Mouse (Mus musculus): ENCODE data around the gene Mfsd14a. TPM values are rescaled to one million over a fixed set of nuclear protein-coding genes. Genes with fewer than 3 reads are reported as not detected.

Gene Mfsd14a
- polyA plus RNA-seq, 1 experiment from 2014 or later = 70.7 TPM

- H3K9ac ChIP-seq (replicated peaks; ENCODE audit: low read depth, low read length) = no peak overlapping the region
- no peaks in the 10 kb centered on the region for H3K4me1 ChIP-seq (ENCODE audit: control insufficient read depth, insufficient read depth, low read length)
- WGBS = 94% methylated on average over 7 of the region's 7 CpGs
- H3K27me3 ChIP-seq (ENCODE audit: control insufficient read depth, insufficient read depth, low read length) = no peaks in the 10 kb centered on the region
- H3K27ac ChIP-seq (ENCODE audit: low read depth, low read length) = no peak overlapping the region
- H3K36me3 ChIP-seq (ENCODE audit: control insufficient read depth, insufficient read depth, low read length) = peaks cover 8% of the 10 kb centered on the region; the same call in 1 of the 2 replicates
- no peak for ATAC-seq (ENCODE audit: low read depth)
- H3K4me2 ChIP-seq (ENCODE audit: low read depth, low read length) = no peak overlapping the region
- H3K9me3 ChIP-seq (ENCODE audit: control insufficient read depth, low read length) = no peaks in the 10 kb centered on the region
- no peak overlapping the region for H3K4me3 ChIP-seq (ENCODE audit: low read depth, low read length)
These were observed 41.7 kb downstream of the Mfsd14a start for GRCm38 (mm10) chr3:116620636-116621370.

- Histone ChIP-seq H3K27me3 (ENCODE audit: control insufficient read depth, insufficient read depth, low read length) (no peaks in the 10 kb centered on the region), H3K4me3 (ENCODE audit: low read depth, low read length) (no peak overlapping the region), H3K9me3 (ENCODE audit: control insufficient read depth, low read length) (no peaks in the 10 kb centered on the region), H3K9ac (replicated peaks; ENCODE audit: low read depth, low read length) (no peak overlapping the region), H3K4me1 (ENCODE audit: control insufficient read depth, insufficient read depth, low read length) (no peaks in the 10 kb centered on the region), H3K36me3 (ENCODE audit: control insufficient read depth, insufficient read depth, low read length) (peaks cover 13% of the 10 kb centered on the region), H3K4me2 (ENCODE audit: low read depth, low read length) (no peak overlapping the region), H3K27ac (ENCODE audit: low read depth, low read length) (no peak overlapping the region)
- 85% methylated on average over 6 of the region's 6 CpGs for WGBS
- ATAC-seq (ENCODE audit: low read depth) = no peak
These were observed 43.6 kb downstream of the Mfsd14a start for GRCm38 (mm10) chr3:116618855-116619254.

- no peaks in the 10 kb centered on the region for H3K9me3 ChIP-seq (ENCODE audit: control insufficient read depth, low read length)
- H3K36me3 ChIP-seq (ENCODE audit: control insufficient read depth, insufficient read depth, low read length) = peaks cover 10% of the 10 kb centered on the region
- no peaks in the 10 kb centered on the region for H3K27me3 ChIP-seq (ENCODE audit: control insufficient read depth, insufficient read depth, low read length)
- no peak for ATAC-seq (ENCODE audit: low read depth)
- H3K9ac ChIP-seq (replicated peaks; ENCODE audit: low read depth, low read length) = no peak overlapping the region
- no peak overlapping the region for H3K4me2 ChIP-seq (ENCODE audit: low read depth, low read length)
- H3K4me1 ChIP-seq (ENCODE audit: control insufficient read depth, insufficient read depth, low read length) = no peaks in the 10 kb centered on the region
- H3K4me3 ChIP-seq (ENCODE audit: low read depth, low read length) = no peak overlapping the region
- 89% methylated on average over 8 of the region's 8 CpGs for WGBS
- H3K27ac ChIP-seq (ENCODE audit: low read depth, low read length) = no peak overlapping the region
These were observed 47.0 kb downstream of the Mfsd14a start for GRCm38 (mm10) chr3:116615318-116616068.

GRCm38 (mm10) chr3:116614295-116614892 lies 48.1 kb downstream of the Mfsd14a start, which contains the start of gene Trmt13:
Trmt13 (minus strand) TSS chr3:116614587.
- Histone ChIP-seq H3K4me2 (ENCODE audit: low read depth, low read length) (no peak within 1 kb of the TSS), H3K27ac (ENCODE audit: low read depth, low read length) (no peak within 1 kb of the TSS), H3K27me3 (ENCODE audit: control insufficient read depth, insufficient read depth, low read length) (no peaks in the 10 kb centered on the region), H3K4me1 (ENCODE audit: control insufficient read depth, insufficient read depth, low read length) (no peaks in the 10 kb centered on the region), H3K9me3 (ENCODE audit: control insufficient read depth, low read length) (no peaks in the 10 kb centered on the region), H3K9ac (replicated peaks; ENCODE audit: low read depth, low read length) (no peak within 1 kb of the TSS), H3K36me3 (ENCODE audit: control insufficient read depth, insufficient read depth, low read length) (peaks cover 7% of the 10 kb centered on the region), H3K4me3 (ENCODE audit: low read depth, low read length) (no peak within 1 kb of the TSS)
- no peak for ATAC-seq (ENCODE audit: low read depth)
- 82% methylated on average over 10 of the region's 10 CpGs for whole genome bisulfite sequencing

GRCm38 (mm10) chr3:116604570-116604969 lies 57.9 kb downstream of the Mfsd14a start:
- Histone ChIP-seq H3K36me3 (ENCODE audit: control insufficient read depth, insufficient read depth, low read length) (0 out of 2 replicates have a peak, but pooled peaks cover 4% of the 10 kb centered on the region), H3K4me2 (ENCODE audit: low read depth, low read length) (no peak overlapping the region), H3K9ac (replicated peaks; ENCODE audit: low read depth, low read length) (no peak overlapping the region), H3K4me3 (ENCODE audit: low read depth, low read length) (no peak overlapping the region), H3K27ac (ENCODE audit: low read depth, low read length) (no peak overlapping the region), H3K9me3 (ENCODE audit: control insufficient read depth, low read length) (no peaks in the 10 kb centered on the region), H3K27me3 (ENCODE audit: control insufficient read depth, insufficient read depth, low read length) (no peaks in the 10 kb centered on the region), H3K4me1 (ENCODE audit: control insufficient read depth, insufficient read depth, low read length) (no peaks in the 10 kb centered on the region)
- WGBS = 77% methylated on average over 9 of the region's 9 CpGs
- no peak for ATAC-seq (ENCODE audit: low read depth)

- Histone ChIP-seq H3K9me3 (ENCODE audit: control insufficient read depth, low read length) (no peaks in the 10 kb centered on the region), H3K9ac (replicated peaks; ENCODE audit: low read depth, low read length) (no peak overlapping the region), H3K27ac (ENCODE audit: low read depth, low read length) (no peak overlapping the region), H3K4me1 (ENCODE audit: control insufficient read depth, insufficient read depth, low read length) (no peaks in the 10 kb centered on the region), H3K4me3 (ENCODE audit: low read depth, low read length) (no peak overlapping the region), H3K27me3 (ENCODE audit: control insufficient read depth, insufficient read depth, low read length) (no peaks in the 10 kb centered on the region), H3K36me3 (ENCODE audit: control insufficient read depth, insufficient read depth, low read length) (no peaks in the 10 kb centered on the region), H3K4me2 (ENCODE audit: low read depth, low read length) (no peak overlapping the region)
- no peak for ATAC-seq (ENCODE audit: low read depth)
- 91% methylated on average over 5 of the region's 5 CpGs for WGBS
These were observed 60.7 kb downstream of the Mfsd14a start for GRCm38 (mm10) chr3:116601781-116602180.

- Histone ChIP-seq H3K27me3 (ENCODE audit: control insufficient read depth, insufficient read depth, low read length) (no peaks in the 10 kb centered on the region), H3K9ac (replicated peaks; ENCODE audit: low read depth, low read length) (no peak overlapping the region), H3K4me1 (ENCODE audit: control insufficient read depth, insufficient read depth, low read length) (no peaks in the 10 kb centered on the region), H3K9me3 (ENCODE audit: control insufficient read depth, low read length) (no peaks in the 10 kb centered on the region), H3K27ac (ENCODE audit: low read depth, low read length) (no peak overlapping the region), H3K4me2 (ENCODE audit: low read depth, low read length) (no peak overlapping the region), H3K36me3 (ENCODE audit: control insufficient read depth, insufficient read depth, low read length) (no peaks in the 10 kb centered on the region), H3K4me3 (ENCODE audit: low read depth, low read length) (no peak overlapping the region)
- no peak for ATAC-seq (ENCODE audit: low read depth)
- 91% methylated on average over 5 of the region's 5 CpGs for WGBS
These were observed 61.5 kb downstream of the Mfsd14a start for GRCm38 (mm10) chr3:116601005-116601404.

- H3K9me3 ChIP-seq (ENCODE audit: control insufficient read depth, low read length) = no peaks in the 10 kb centered on the region
- H3K27me3 ChIP-seq (ENCODE audit: control insufficient read depth, insufficient read depth, low read length) = no peaks in the 10 kb centered on the region
- no peak overlapping the region for H3K4me2 ChIP-seq (ENCODE audit: low read depth, low read length)
- 90% methylated on average over 2 of the region's 2 CpGs for WGBS
- no peaks in the 10 kb centered on the region for H3K36me3 ChIP-seq (ENCODE audit: control insufficient read depth, insufficient read depth, low read length)
- ATAC-seq (ENCODE audit: low read depth) = no peak
- no peak overlapping the region for H3K4me3 ChIP-seq (ENCODE audit: low read depth, low read length)
- H3K9ac ChIP-seq (replicated peaks; ENCODE audit: low read depth, low read length) = no peak overlapping the region
- no peaks in the 10 kb centered on the region for H3K4me1 ChIP-seq (ENCODE audit: control insufficient read depth, insufficient read depth, low read length)
- no peak overlapping the region for H3K27ac ChIP-seq (ENCODE audit: low read depth, low read length)
These were observed 62.8 kb downstream of the Mfsd14a start for GRCm38 (mm10) chr3:116599705-116600104.

- Histone ChIP-seq H3K4me3 (ENCODE audit: low read depth, low read length) (peak overlapping the region; percentile 82), H3K9me3 (ENCODE audit: control insufficient read depth, low read length) (no peaks in the 10 kb centered on the region), H3K27ac (ENCODE audit: low read depth, low read length) (no peak overlapping the region), H3K36me3 (ENCODE audit: control insufficient read depth, insufficient read depth, low read length) (peaks cover 10% of the 10 kb centered on the region; the same call in 1 of the 2 replicates), H3K9ac (replicated peaks; ENCODE audit: low read depth, low read length) (peak overlapping the region; percentile 37), H3K4me1 (ENCODE audit: control insufficient read depth, insufficient read depth, low read length) (0 out of 2 replicates have a peak, but pooled peaks cover 2% of the 10 kb centered on the region), H3K4me2 (ENCODE audit: low read depth, low read length) (peak overlapping the region; percentile 87), H3K27me3 (ENCODE audit: control insufficient read depth, insufficient read depth, low read length) (no peaks in the 10 kb centered on the region)
- ATAC-seq (ENCODE audit: low read depth) = no peak
- WGBS = 11% methylated on average over 10 of the region's 10 CpGs
These were observed 66.9 kb downstream of the Mfsd14a start for GRCm38 (mm10) chr3:116595603-116595991.

All from neural tube, embryonic 14.5 days (tissue).